Mouse (Mus musculus) cortical plate, adult 2 months (tissue): Measurements from ENCODE around the gene Gramd2.

Source experiments
- CTCF ChIP-seq: fragments of 200-500 bp; IDR thresholded peaks from 2 replicates; pipeline ENCODE4 v1.5.1; 2011; ENCODE audit warnings: mild to moderate bottlenecking, control low read depth, low read length; ENCODE audit not compliant: insufficient read depth; ENCODE audit errors: extremely low read depth
- POLR2A ChIP-seq: fragments of 200-500 bp; IDR thresholded peaks from 2 replicates; pipeline ENCODE4 v1.6.1; 2011; ENCODE audit warnings: mild to moderate bottlenecking, low read length, control low read depth; ENCODE audit not compliant: insufficient read depth; ENCODE audit errors: extremely low read depth

- no peak for TF ChIP-seq CTCF
- TF ChIP-seq POLR2A, result no peak
Observed at GRCm38 (mm10) chr9:59667904-59668303, 12.0 kb upstream of the Gramd2 start.
